Mouse (Mus musculus) lung, embryonic 16.5 days (tissue): ENCODE data around the gene 1700057G04Rik. TPM values are rescaled to one million over a fixed set of nuclear protein-coding genes. Genes with fewer than 3 reads are reported as not detected.
A peak's percentile ranks its signal among the peaks of the same experiment; 100 is the strongest.

Experiments used
- ATAC-seq: fragments of 200-750 bp; cut with Nextera tagmentation; 2 replicates; pipeline ENCODE4 v1.8.0; 2017; ENCODE audit warnings: low read depth, mild to moderate bottlenecking, moderate library complexity
- H3K27ac ChIP-seq: fragments of 300-500 bp; sonication (generic); 2 replicates; pipeline ENCODE4 v1.5.1; 2014; ENCODE audit warnings: mild to moderate bottlenecking, control low read depth, low read length
- H3K27me3 ChIP-seq: fragments of 300-500 bp; sonication (generic); 2 replicates; pipeline ENCODE4 v1.6.1; 2014; ENCODE audit warnings: low read depth, low read length, mixed read lengths; ENCODE audit not compliant: control insufficient read depth, insufficient read depth
- H3K36me3 ChIP-seq: fragments of 300-500 bp; sonication (generic); 2 replicates; pipeline ENCODE4 v1.6.1; 2014; ENCODE audit warnings: low read length; ENCODE audit not compliant: control insufficient read depth, insufficient read depth
- H3K4me1 ChIP-seq: fragments of 300-500 bp; sonication (generic); replicated peaks from 2 replicates; pipeline ENCODE4 v1.6.1; 2014; ENCODE audit warnings: low read length, mixed read lengths; ENCODE audit not compliant: control insufficient read depth, insufficient read depth
- H3K4me2 ChIP-seq: fragments of 300-500 bp; sonication (generic); 2 replicates; pipeline ENCODE4 v1.6.1; 2014; ENCODE audit warnings: low read depth, low read length, control low read depth
- H3K4me3 ChIP-seq: fragments of 300-500 bp; sonication (generic); 2 replicates; pipeline ENCODE4 v1.5.1; 2014; ENCODE audit warnings: mild to moderate bottlenecking, low read length, control low read depth
- H3K9ac ChIP-seq: fragments of 300-500 bp; sonication (generic); 2 replicates; pipeline ENCODE4 v1.6.1; 2014; ENCODE audit warnings: low read length, control low read depth
- H3K9me3 ChIP-seq: fragments of 300-500 bp; sonication (generic); 2 replicates; pipeline ENCODE4 v1.6.1; 2016; ENCODE audit warnings: low read length; ENCODE audit not compliant: control insufficient read depth
- WGBS: fragments of 180-500 bp; shearing (Covaris S2); extraction: QIAGEN DNeasy Blood & Tissue Kit; methylation state at CpG from one replicate; pipeline ENCODE4 v1.1.7; 2014; 5-methylcytosine and 5-hydroxymethylcytosine counted together
- polyA plus RNA-seq: library from polyadenylated mRNA; unstranded; fragments of >200 nt; fragmentation: Nextera tagmentation; extraction: Ambion mirVana; gene quantifications from 2 replicates; pipeline ENCODE4 v1.2.1, GENCODE M21; 2015

Gene 1700057G04Rik
- polyA plus RNA-seq, 1 experiment from 2014 or later, result not detected

DNA sequence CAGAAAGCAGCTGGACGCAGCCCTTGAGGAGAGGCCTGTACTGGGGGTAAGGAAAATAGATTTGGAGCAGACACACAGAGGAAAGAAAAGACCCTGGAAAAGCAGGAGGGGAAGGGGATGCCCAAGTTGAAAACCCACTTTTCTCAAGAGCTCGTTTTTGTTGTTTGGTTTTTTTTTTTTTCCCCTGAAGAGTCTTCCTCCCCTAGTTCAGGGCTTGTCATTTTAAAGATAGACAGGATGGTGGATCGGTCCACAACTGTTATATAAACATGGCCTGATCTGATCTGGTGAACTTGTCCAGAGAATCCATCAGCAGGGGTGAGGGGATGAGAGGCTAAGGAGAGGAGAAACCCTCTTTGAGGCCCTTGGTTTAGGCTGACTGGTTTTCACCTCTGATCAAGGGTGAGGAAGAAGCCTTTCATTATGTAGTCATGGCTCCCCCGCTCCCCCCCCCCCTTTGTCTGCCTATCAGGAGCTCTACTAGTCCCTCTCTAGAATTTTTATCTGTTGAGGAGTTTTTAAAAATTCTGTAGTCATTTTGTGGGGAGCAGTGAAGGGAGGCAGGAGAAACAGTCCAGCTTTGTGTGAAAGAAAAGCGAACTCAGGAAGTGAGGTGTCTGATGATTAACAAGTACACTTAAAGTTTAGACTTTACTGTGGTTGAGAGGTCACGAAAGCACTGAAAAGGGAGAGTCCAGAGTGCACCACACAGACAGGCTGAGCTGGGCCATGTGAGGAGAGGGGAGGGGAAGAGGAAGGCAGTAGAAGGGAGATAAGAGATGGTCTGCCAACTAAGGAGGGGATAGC is 35.0 kb upstream of the 1700057G04Rik start:
- ATAC-seq, result peak; percentile 66
- no peak overlapping the region for H3K4me2 ChIP-seq
- H3K9me3 ChIP-seq, result no peaks in the 10 kb centered on the region
- no peaks in the 10 kb centered on the region for H3K27me3 ChIP-seq
- peaks cover 11% of the 10 kb centered on the region for H3K36me3 ChIP-seq
- peak overlapping the region; percentile 57; the same call in 1 of the 2 replicates for H3K27ac ChIP-seq
- H3K9ac ChIP-seq, result no peak overlapping the region
- no peak overlapping the region for H3K4me3 ChIP-seq
- 31% methylated on average over 6 of the region's 6 CpGs for WGBS
- H3K4me1 ChIP-seq, result peaks cover 23% of the 10 kb centered on the region

GRCm38 (mm10) chr9:92275486-92276207 is 33.5 kb upstream of the 1700057G04Rik start, which contains the start of gene Plscr2:
Plscr2 (plus strand) TSS chr9:92275602.
- no peaks in the 10 kb centered on the region for H3K9me3 ChIP-seq
- no peak within 1 kb of the TSS for H3K4me2 ChIP-seq
- H3K9ac ChIP-seq, result peak within 1 kb of the TSS; percentile 32; the same call in 1 of the 2 replicates
- 43% methylated on average over 9 of the region's 9 CpGs for WGBS
- peak; percentile 65 for ATAC-seq
- H3K27ac ChIP-seq, result peak within 1 kb of the TSS; percentile 41
- peaks cover 3% of the 10 kb centered on the region; the same call in 1 of the 2 replicates for H3K36me3 ChIP-seq
- 0 out of 2 replicates have a peak within 1 kb of the TSS, but pooled peaks have one; percentile 10 for H3K4me3 ChIP-seq
- H3K27me3 ChIP-seq, result no peaks in the 10 kb centered on the region
- peaks cover 22% of the 10 kb centered on the region for H3K4me1 ChIP-seq

- Histone ChIP-seq H3K4me2 (no peak overlapping the region), H3K4me1 (peaks cover 19% of the 10 kb centered on the region), H3K9ac (no peak overlapping the region), H3K4me3 (no peak overlapping the region), H3K9me3 (no peaks in the 10 kb centered on the region), H3K27ac (no peak overlapping the region), H3K27me3 (no peaks in the 10 kb centered on the region), H3K36me3 (no peaks in the 10 kb centered on the region)
- 29% methylated on average over 7 of the region's 7 CpGs for WGBS
- no peak for ATAC-seq
These were observed 32.8 kb upstream of the 1700057G04Rik start for GRCm38 (mm10) chr9:92276360-92276759.

- 58% methylated on average over 1 of the region's 1 CpGs for WGBS
These were observed 29.1 kb upstream of the 1700057G04Rik start for GRCm38 (mm10) chr9:92280048-92280447.

DNA sequence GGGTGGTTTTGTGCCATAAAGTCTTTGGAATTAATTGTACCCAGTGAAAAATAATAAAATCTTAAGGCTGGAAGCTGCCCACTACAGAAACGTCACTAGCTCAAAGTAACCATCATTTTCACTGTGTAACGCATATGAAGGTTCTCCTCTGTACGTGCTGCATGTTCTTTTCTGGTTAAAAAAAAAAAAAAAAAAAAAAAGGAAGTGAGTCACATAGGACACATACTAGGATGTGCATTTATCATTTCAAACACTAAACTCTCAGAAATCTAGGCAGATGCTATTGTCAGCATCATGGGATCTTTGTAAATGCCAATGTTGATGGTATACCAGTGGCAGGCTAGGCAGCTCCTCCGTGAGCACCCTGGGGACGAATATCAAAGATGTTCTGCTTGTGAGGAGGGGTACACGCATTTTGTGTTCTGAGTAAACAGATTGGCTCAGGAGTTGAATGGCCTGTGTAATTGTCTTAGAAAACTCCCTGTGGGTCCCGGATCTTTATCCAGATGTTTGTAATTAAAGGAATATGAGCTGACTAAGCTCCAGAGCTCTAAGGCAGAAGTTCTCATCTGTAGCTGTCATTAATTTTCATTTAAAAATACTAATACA is 26.5 kb upstream of the 1700057G04Rik start:
- no peaks in the 10 kb centered on the region for H3K4me1 ChIP-seq
- 50% methylated on average over 7 of the region's 7 CpGs for WGBS
- H3K9me3 ChIP-seq, result no peaks in the 10 kb centered on the region
- ATAC-seq, result no peak
- no peak overlapping the region for H3K4me3 ChIP-seq
- H3K9ac ChIP-seq, result no peak overlapping the region
- H3K27me3 ChIP-seq, result no peaks in the 10 kb centered on the region
- H3K36me3 ChIP-seq, result no peaks in the 10 kb centered on the region
- H3K27ac ChIP-seq, result no peak overlapping the region
- no peak overlapping the region for H3K4me2 ChIP-seq

More at GRCm38 (mm10) chr9:92280048-92280447, 29.1 kb upstream of the 1700057G04Rik start:
- Histone ChIP-seq H3K9ac (no peak overlapping the region), H3K27ac (no peak overlapping the region), H3K9me3 (no peaks in the 10 kb centered on the region), H3K36me3 (no peaks in the 10 kb centered on the region), H3K27me3 (no peaks in the 10 kb centered on the region), H3K4me3 (no peak overlapping the region), H3K4me2 (no peak overlapping the region), H3K4me1 (peaks cover 13% of the 10 kb centered on the region)
- no peak for ATAC-seq

- Histone ChIP-seq H3K4me3 (no peak overlapping the region), H3K36me3 (no peaks in the 10 kb centered on the region), H3K9ac (no peak overlapping the region), H3K27ac (no peak overlapping the region), H3K27me3 (no peaks in the 10 kb centered on the region), H3K4me1 (no peaks in the 10 kb centered on the region), H3K4me2 (no peak overlapping the region), H3K9me3 (no peaks in the 10 kb centered on the region)
- no peak for ATAC-seq
- 54% methylated on average over 3 of the region's 3 CpGs for WGBS
These were observed 19.5 kb upstream of the 1700057G04Rik start for GRCm38 (mm10) chr9:92289675-92290074.

GRCm38 (mm10) chr9:92292169-92292568 is 17.0 kb upstream of the 1700057G04Rik start:
- Histone ChIP-seq H3K4me1 (no peaks in the 10 kb centered on the region), H3K27ac (no peak overlapping the region), H3K9ac (no peak overlapping the region), H3K4me2 (no peak overlapping the region), H3K9me3 (no peaks in the 10 kb centered on the region), H3K27me3 (no peaks in the 10 kb centered on the region), H3K36me3 (no peaks in the 10 kb centered on the region), H3K4me3 (no peak overlapping the region)
- 75% methylated on average over 2 of the region's 2 CpGs for whole genome bisulfite sequencing
- no peak for ATAC-seq

GRCm38 (mm10) chr9:92292922-92293321 is 16.3 kb upstream of the 1700057G04Rik start:
- H3K27ac ChIP-seq, result no peak overlapping the region
- ATAC-seq, result no peak
- 47% methylated on average over 3 of the region's 3 CpGs for WGBS

More at GRCm38 (mm10) chr9:92292922-92293321, 16.3 kb upstream of the 1700057G04Rik start:
- Histone ChIP-seq H3K9me3 (no peaks in the 10 kb centered on the region), H3K4me1 (no peaks in the 10 kb centered on the region), H3K4me3 (no peak overlapping the region), H3K4me2 (no peak overlapping the region), H3K9ac (no peak overlapping the region), H3K27me3 (no peaks in the 10 kb centered on the region), H3K36me3 (no peaks in the 10 kb centered on the region)
